Mouse (Mus musculus) hindbrain, embryonic 11.5 days (tissue): Measurements from ENCODE around the gene Stac3. TPM values are rescaled to one million over a fixed set of nuclear protein-coding genes. Genes with fewer than 3 reads are reported as not detected.

Experiments used
- ATAC-seq: fragments of 200-750 bp; cut with Nextera tagmentation; 2 replicates; pipeline ENCODE4 v1.8.0; 2017; ENCODE audit warnings: mild to moderate bottlenecking, moderate TSS enrichment, moderate library complexity; ENCODE audit not compliant: low FRiP score
- DNase-seq: peaks from one replicate; pipeline ENCODE4 v3.0.0-alpha.2; 2015; ENCODE audit warnings: low spot score
- H3K27ac ChIP-seq: fragments of 300-500 bp; sonication (generic); 2 replicates; pipeline ENCODE4 v1.5.1; 2014; ENCODE audit warnings: mild to moderate bottlenecking, low read depth, low read length
- H3K27me3 ChIP-seq: fragments of 300-500 bp; sonication (generic); 2 replicates; pipeline ENCODE4 v1.6.1; 2014; ENCODE audit warnings: mild to moderate bottlenecking, low read length, moderate library complexity, mixed read lengths; ENCODE audit not compliant: control insufficient read depth, insufficient read depth
- H3K36me3 ChIP-seq: fragments of 300-500 bp; sonication (generic); 2 replicates; pipeline ENCODE4 v1.6.1; 2014; ENCODE audit warnings: mild to moderate bottlenecking, low read length, moderate library complexity, mixed read lengths; ENCODE audit not compliant: control insufficient read depth, insufficient read depth
- H3K4me1 ChIP-seq: fragments of 300-500 bp; sonication (generic); replicated peaks from 2 replicates; pipeline ENCODE4 v1.6.1; 2014; ENCODE audit warnings: low read length, mixed read lengths; ENCODE audit not compliant: control insufficient read depth, insufficient read depth
- H3K4me2 ChIP-seq: fragments of 300-500 bp; sonication (generic); replicated peaks from 2 replicates; pipeline ENCODE4 v1.6.1; 2014; ENCODE audit warnings: mild to moderate bottlenecking, low read depth, low read length
- H3K4me3 ChIP-seq: fragments of 300-500 bp; sonication (generic); 2 replicates; pipeline ENCODE4 v1.5.1; 2014; ENCODE audit warnings: low read depth, low read length
- H3K9ac ChIP-seq: fragments of 300-500 bp; sonication (generic); 2 replicates; pipeline ENCODE4 v1.6.1; 2014; ENCODE audit warnings: low read depth, low read length
- H3K9me3 ChIP-seq: fragments of 300-500 bp; sonication (generic); 2 replicates; pipeline ENCODE4 v1.6.1; 2016; ENCODE audit warnings: low read length; ENCODE audit not compliant: control insufficient read depth
- WGBS: fragments of 180-500 bp; shearing (Covaris S2); extraction: QIAGEN DNeasy Blood & Tissue Kit; methylation state at CpG from one replicate; pipeline ENCODE4 v1.1.7; 2014; 5-methylcytosine and 5-hydroxymethylcytosine counted together
- polyA plus RNA-seq: library from polyadenylated mRNA; unstranded; fragments of >200 nt; fragmentation: Nextera tagmentation; extraction: Ambion mirVana; gene quantifications from 2 replicates; pipeline ENCODE4 v1.2.1, GENCODE M21; 2014

The Stac3 gene
- polyA plus RNA-seq, 1 experiment from 2014 or later: 0.36 TPM

DNA sequence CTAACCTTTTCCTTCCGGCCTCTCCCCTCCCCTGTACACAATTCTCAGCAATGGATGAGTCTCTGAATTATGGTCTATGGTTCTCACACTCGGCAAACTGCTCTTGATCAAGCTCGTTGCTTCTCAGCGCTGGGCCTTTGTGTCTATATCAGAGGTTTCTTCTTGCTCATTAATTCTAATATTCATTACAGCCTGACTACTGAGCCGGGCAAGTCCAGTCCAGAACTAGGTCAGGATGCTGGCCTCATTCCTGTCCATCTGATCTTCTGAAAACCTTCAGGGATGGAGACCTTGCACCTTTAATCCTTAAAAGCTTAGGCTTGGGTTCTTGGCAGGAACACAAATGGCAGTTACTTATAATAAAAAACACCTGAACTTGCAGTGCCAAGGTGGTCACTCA lies 2.0 kb upstream of the Stac3 start:
- DNase-seq (no peak), ATAC-seq (no peak)
- H3K4me1 ChIP-seq: no peaks in the 10 kb centered on the region
- no peaks in the 10 kb centered on the region for H3K27me3 ChIP-seq
- no peak overlapping the region for H3K4me2 ChIP-seq
- H3K9ac ChIP-seq: no peak overlapping the region
- H3K4me3 ChIP-seq: no peak overlapping the region
- H3K36me3 ChIP-seq: peaks cover 6% of the 10 kb centered on the region
- 87% methylated on average over 5 of the region's 5 CpGs for WGBS
- no peak overlapping the region for H3K27ac ChIP-seq
- no peaks in the 10 kb centered on the region for H3K9me3 ChIP-seq

DNA sequence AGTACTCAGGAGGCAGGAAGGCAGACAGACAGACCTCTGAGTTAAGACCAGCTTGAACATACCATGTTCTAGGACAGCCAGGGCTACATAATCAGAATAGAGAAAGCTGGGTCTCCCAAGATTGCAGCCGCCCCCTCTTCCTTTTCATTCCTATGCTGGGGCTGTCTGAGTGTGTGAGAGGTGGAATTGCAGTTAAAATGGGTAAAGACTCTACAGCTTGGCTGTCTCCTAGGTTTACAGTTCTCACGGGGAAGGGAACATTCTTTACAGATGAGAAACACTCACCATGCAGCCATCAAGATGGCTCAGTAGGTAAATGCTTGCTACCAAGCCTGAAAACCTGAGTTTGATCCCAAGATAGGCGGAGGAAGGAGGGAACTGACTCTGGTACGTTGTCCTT lies 1.4 kb upstream of the Stac3 start:
- no peak overlapping the region for H3K4me2 ChIP-seq
- no peaks in the 10 kb centered on the region for H3K4me1 ChIP-seq
- DNase-seq (no peak), ATAC-seq (no peak)
- no peak overlapping the region for H3K27ac ChIP-seq
- no peak overlapping the region for H3K9ac ChIP-seq
- H3K9me3 ChIP-seq: no peaks in the 10 kb centered on the region
- H3K27me3 ChIP-seq: no peaks in the 10 kb centered on the region
- no peak overlapping the region for H3K4me3 ChIP-seq
- peaks cover 4% of the 10 kb centered on the region for H3K36me3 ChIP-seq
- whole genome bisulfite sequencing: 85% methylated on average over 4 of the region's 4 CpGs

- Histone ChIP-seq H3K4me1 (peaks cover 28% of the 10 kb centered on the region), H3K27me3 (peaks cover 33% of the 10 kb centered on the region), H3K27ac (no peak overlapping the region; the same call in 1 of the 2 replicates), H3K36me3 (no peaks in the 10 kb centered on the region), H3K9me3 (no peaks in the 10 kb centered on the region), H3K9ac (no peak overlapping the region), H3K4me2 (peak overlapping the region; percentile 65; the same call in 1 of the 2 replicates), H3K4me3 (0 out of 2 replicates have a peak overlapping the region, but pooled peaks have one; percentile 2)
- DNase-seq (peak; percentile 88), ATAC-seq (no peak)
- 3% methylated on average over 15 of the region's 15 CpGs for WGBS
These were observed 6.8 kb downstream of the Stac3 start for GRCm38 (mm10) chr10:127508239-127508638.

- Histone ChIP-seq H3K9ac (peak overlapping the region; percentile 40; the same call in 1 of the 2 replicates), H3K9me3 (no peaks in the 10 kb centered on the region), H3K4me2 (peak overlapping the region; percentile 65), H3K27ac (peak overlapping the region; percentile 90), H3K27me3 (peaks cover 37% of the 10 kb centered on the region), H3K36me3 (no peaks in the 10 kb centered on the region), H3K4me3 (peak overlapping the region; percentile 38), H3K4me1 (peaks cover 35% of the 10 kb centered on the region)
- ATAC-seq: peak; percentile 66
- peak; percentile 99 for DNase-seq
- 0% methylated on average over 33 of the region's 35 CpGs for WGBS
These were observed 7.8 kb downstream of the Stac3 start for GRCm38 (mm10) chr10:127509051-127509836.

DNA sequence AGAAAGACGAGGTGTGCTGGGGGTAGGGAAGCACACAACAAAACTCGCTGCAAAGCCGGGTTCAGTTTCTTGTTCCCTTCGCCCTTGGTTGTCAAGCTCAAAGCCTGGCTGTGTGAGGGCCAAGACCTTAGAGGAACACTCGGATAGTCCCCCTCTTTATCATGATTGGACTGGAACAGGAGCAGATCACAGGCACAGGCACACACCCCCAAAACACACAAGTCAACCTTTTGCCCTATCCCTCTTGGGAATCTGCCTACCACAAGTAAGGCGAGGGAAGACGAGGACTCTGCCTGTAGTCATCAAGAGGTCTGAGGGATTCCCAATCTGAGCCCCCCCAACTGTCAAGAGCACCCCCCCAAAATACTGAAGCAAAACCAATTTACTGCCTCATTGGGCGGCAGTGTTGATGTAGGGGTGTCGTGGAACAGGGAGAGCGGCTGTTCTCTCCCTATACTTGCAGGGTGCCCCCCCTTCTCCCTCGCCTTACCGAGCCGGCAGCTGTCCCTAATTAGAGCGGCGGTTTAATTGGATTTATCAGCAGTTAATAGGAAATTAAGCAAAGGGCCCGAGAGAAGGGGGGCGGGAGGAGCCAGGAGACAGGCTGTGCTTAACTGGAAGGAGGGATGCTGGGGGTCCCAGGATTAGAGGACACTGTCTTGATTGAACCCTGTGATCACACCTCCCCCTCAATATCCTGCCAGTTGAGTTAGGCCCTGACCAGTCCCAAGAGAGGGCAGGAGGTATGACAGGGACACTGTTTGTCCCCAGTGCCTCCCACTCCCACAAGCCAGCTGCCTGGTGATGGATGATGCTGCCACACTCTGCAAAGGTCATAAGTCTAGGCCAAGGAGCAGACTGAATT lies 8.6 kb downstream of the Stac3 start:
- H3K4me1 ChIP-seq: peaks cover 40% of the 10 kb centered on the region
- peak overlapping the region; percentile 65 for H3K4me2 ChIP-seq
- H3K4me3 ChIP-seq: peak overlapping the region; percentile 38
- 3% methylated on average over 17 of the region's 17 CpGs for WGBS
- H3K27ac ChIP-seq: peak overlapping the region; percentile 90
- peaks cover 44% of the 10 kb centered on the region for H3K27me3 ChIP-seq
- DNase-seq (peak; percentile 56), ATAC-seq (peak; percentile 2; the same call in 1 of the 2 replicates)
- H3K36me3 ChIP-seq: no peaks in the 10 kb centered on the region
- H3K9ac ChIP-seq: peak overlapping the region; percentile 40; the same call in 1 of the 2 replicates
- H3K9me3 ChIP-seq: no peaks in the 10 kb centered on the region

GRCm38 (mm10) chr10:127510895-127511617 lies 9.6 kb downstream of the Stac3 start:
- DNase-seq: peak; percentile 57

GRCm38 (mm10) chr10:127511634-127512306 lies 10.3 kb downstream of the Stac3 start:
- DNase-seq (peak; percentile 81), ATAC-seq (peak; percentile 17)
- H3K4me3 ChIP-seq: peak overlapping the region; percentile 26
- peak overlapping the region; percentile 90 for H3K27ac ChIP-seq
- no peaks in the 10 kb centered on the region for H3K9me3 ChIP-seq
- H3K4me2 ChIP-seq: peak overlapping the region; percentile 56
- WGBS: under 1% methylated on average over 44 of the region's 46 CpGs
- no peaks in the 10 kb centered on the region for H3K36me3 ChIP-seq
- H3K4me1 ChIP-seq: peaks cover 52% of the 10 kb centered on the region
- H3K27me3 ChIP-seq: peaks cover 51% of the 10 kb centered on the region
- H3K9ac ChIP-seq: peak overlapping the region; percentile 35

More at GRCm38 (mm10) chr10:127510895-127511617, 9.6 kb downstream of the Stac3 start:
- no peak for ATAC-seq
- no peaks in the 10 kb centered on the region for H3K9me3 ChIP-seq
- WGBS: 3% methylated on average over 11 of the region's 11 CpGs
- peak overlapping the region; percentile 90 for H3K27ac ChIP-seq
- H3K9ac ChIP-seq: peak overlapping the region; percentile 35
- H3K36me3 ChIP-seq: no peaks in the 10 kb centered on the region
- H3K4me2 ChIP-seq: peak overlapping the region; percentile 56
- H3K27me3 ChIP-seq: peaks cover 50% of the 10 kb centered on the region
- peak overlapping the region; percentile 26 for H3K4me3 ChIP-seq
- H3K4me1 ChIP-seq: peaks cover 46% of the 10 kb centered on the region

GRCm38 (mm10) chr10:127512307-127512666 lies 10.8 kb downstream of the Stac3 start:
- H3K27ac ChIP-seq: peak overlapping the region; percentile 90
- peak overlapping the region; percentile 56 for H3K4me2 ChIP-seq
- WGBS: 5% methylated on average over 7 of the region's 7 CpGs
- H3K4me1 ChIP-seq: peaks cover 55% of the 10 kb centered on the region
- peak overlapping the region; percentile 26 for H3K4me3 ChIP-seq
- no peaks in the 10 kb centered on the region for H3K36me3 ChIP-seq
- no peak for ATAC-seq
- H3K9me3 ChIP-seq: no peaks in the 10 kb centered on the region
- peak overlapping the region; percentile 35 for H3K9ac ChIP-seq
- DNase-seq: no peak
- peaks cover 50% of the 10 kb centered on the region for H3K27me3 ChIP-seq
